Mouse (Mus musculus) layer of hippocampus, adult 8-10 months (tissue): ENCODE measurements around the gene Sarnp. TPM values are rescaled to one million over a fixed set of nuclear protein-coding genes. Genes with fewer than 3 reads are reported as not detected.

Source experiments
- DNase-seq, 2 experiments: peaks; one replicate each; pipeline ENCODE4 v3.0.0; 2022; ENCODE audit warnings: low spot score in 2 of 2
- total RNA-seq, 4 experiments: library from RNA; stranded (reverse); gene quantifications; 2 replicates each; pipeline ENCODE4 v1.2.4; 2022

Gene Sarnp
- total RNA-seq, 4 experiments from 2014 or later: 32.7 to 41.2 (median 35.1) TPM

DNA sequence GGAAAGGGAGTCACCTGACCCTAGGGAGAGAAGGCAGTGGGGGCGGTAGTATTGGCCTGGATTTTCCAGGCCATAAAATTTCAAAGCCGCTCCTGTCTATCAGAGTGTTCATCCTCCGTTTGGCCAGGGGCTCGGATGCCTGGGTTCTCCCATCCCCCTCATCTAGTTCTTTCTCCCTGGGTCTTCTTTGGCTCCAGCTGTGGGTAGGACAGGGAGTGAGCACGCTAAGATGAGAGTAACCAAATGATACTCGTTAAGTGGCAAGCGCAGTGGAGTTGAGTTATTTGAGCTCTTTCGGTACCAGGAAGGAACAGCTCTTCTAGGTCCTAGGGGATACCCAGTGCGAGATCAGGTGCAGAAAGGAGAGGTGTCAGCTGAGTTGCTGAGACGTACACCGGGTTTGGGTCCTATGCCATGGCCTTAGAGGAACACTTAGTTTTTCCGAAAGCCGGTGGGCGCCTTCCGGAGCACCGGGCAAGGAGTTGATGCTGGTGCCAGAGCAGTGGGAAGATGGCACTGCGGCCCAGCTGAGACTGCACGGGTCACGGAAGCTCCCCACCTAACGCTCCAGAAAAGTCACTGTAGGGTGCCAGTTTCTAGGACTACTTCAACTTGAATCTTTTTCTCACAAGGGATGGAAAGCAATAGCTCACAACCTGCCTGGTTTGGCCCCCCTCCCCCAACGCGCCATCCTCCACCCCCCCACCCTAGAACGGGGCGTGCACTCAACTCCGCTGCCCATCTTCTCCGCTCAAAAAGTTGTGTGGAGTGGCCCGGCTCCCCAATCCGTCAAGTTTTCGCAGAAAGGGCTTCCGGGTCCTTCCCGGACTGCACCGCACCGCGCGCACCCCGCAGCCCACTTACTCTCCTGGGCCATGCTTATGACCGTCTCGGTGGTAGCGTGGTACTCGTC is 73.5 kb downstream of the Sarnp start:
- DNase-seq: no peak

DNA sequence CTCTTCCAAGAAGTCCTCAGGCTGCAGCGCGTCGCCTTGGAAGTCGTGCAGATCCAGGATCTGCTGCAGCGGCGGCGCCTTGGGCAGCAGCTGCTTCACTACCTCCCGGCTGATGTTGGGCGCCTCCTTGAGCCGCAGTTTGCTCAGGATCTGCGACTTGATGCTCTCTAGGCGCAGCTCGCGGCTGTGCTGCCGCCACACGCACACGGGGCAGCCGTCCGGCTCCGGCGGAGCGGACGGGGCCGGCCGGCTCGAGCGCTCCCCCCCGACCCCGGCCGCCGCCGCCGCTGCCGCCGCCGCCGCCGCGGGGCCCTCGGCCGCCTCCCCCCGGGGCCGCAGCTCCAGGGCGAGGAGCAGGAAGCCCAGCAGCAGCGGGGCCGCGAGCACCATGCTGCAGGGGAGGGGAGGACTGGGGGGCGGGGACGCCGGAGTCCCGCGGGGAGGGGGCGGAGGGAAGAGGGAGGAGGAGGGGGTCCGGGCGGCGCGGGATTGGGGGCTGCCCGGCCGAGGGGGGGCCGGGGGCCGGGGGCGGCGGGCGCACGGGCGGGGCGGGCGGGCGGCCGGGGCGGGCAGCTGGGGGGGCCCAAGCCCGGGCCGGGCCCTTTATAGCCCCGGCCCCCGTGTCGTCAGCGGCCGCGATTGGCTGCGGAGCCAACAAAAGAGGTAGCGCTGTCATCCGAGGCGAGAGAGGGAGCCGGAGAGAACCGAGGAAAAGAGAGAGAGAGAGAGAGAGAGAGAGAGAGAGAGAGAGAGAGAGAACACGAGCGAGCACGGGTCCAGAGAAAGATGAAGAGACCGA is 74.4 kb downstream of the Sarnp start, which contains the start of gene Gdf11:
TSS of gene Gdf11 (minus strand) at position 423 of the 799 bp plus-strand sequence.
- DNase-seq: no peak

DNA sequence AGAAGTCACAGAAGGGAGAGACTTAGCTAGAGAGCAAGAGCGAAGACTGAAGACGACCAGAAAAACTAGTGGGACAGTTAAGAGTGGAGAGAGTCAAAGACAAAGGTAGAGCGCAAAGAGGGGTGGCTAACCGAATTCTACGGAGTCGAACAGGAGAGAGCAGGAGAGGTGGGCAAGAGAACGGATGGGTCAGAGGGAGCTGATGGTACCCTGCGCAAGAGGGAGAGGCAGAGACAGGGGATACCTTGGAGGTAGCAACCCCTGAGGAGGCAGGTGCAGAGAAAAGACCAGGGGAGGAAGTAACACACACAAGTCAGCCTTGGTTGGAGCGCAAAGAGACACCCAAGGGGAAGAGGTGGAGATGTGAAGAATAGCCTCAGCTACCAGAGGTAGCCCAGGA is 75.1 kb downstream of the Sarnp start:
- DNase-seq: no peak

DNA sequence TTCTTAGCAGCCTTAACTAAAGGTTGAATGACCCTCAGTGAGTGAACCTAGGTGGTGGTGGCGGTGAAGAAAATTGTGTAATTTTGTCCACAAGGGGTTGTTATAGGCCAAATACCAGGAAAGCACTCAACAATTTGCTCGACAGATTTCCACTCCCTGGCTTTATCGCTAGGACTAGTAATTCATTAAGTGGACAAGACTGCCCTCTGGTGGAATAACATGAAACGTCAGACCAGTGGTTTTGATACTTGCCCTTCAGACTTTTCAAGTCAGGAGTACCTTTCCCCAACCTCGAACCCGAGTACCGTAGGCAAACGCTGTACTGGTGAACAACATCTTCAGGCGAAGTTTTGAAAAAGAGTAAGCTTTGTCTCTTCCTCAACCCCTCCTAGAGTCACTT is 78.3 kb downstream of the Sarnp start:
- DNase-seq: peak; percentile 67 to 81

DNA sequence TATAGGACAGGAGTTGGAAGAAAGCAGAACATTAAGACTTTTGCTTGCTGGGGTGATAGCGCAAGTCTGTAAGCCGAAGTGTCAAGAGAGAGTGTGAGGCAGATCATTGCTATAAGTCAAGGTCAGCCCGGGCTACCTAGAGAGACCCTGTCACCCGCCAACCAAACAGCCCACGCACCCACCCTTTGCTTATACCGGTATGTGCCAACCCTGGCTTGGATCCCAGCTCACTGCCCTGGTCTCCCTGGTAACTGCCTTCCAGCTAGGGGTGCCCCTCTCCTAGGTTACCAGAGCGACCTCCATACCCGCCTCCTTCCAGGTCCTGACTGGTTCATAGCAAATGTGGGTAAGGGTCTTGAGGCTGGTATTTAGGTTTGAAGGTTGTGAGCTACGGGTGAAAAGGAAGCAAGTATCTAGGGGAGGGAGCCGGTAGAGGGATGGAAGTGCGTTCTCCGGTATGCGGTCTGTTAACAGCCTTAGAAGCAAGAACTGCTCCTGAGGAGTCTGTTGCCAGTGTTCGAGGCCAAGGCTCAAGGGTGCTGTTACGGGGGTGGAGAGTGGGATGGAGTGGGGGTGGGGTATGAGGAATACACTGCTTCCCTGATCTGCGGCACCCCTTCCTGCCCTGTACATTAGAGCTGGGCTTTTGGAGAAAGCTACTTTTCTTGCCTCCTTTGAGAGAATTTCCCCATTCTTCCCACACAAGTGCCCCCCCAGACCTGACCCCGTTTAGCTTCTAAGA is 79.0 kb downstream of the Sarnp start:
- peak; percentile 63 to 74 for DNase-seq

DNA sequence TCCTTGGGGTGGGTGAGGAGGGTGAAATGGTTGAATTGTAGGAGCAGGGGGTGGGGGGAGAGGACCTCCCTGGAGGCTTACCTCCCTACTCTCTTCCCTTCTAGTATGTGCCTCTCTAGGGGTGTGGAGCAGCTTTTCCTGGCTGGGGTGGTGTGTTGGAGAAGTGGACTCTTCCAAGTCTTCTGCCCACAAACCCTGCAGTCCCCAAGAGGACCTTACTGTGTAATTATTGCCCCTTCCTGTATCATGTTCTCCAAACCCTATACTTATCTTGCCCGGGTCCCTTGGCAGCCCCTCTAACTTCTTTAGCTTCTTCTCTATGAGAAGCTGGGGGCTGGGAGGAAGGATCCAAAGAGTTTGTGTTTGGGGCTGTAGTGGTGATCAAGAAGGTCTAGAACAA is 79.7 kb downstream of the Sarnp start:
- no peak for DNase-seq

DNA sequence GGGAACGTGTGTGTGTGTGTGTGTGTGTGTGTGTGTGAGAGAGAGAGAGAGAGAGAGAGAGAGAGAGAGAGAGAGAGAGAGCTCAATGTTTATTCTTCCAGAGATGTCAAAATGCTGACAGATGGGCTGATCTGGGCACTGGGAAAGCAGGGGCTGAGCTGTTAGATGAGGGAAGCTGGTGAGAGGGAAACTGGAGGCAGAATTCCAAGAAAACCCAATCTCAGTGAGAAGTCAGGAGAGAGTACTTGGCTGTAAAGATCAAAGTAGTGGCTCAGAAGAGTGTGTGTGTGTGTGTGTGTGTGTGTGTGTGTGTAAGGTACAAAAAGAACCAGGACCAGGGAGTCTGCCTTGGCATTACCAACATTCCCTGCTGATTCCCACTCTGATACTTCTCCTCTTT is 80.4 kb downstream of the Sarnp start:
- no peak for DNase-seq

DNA sequence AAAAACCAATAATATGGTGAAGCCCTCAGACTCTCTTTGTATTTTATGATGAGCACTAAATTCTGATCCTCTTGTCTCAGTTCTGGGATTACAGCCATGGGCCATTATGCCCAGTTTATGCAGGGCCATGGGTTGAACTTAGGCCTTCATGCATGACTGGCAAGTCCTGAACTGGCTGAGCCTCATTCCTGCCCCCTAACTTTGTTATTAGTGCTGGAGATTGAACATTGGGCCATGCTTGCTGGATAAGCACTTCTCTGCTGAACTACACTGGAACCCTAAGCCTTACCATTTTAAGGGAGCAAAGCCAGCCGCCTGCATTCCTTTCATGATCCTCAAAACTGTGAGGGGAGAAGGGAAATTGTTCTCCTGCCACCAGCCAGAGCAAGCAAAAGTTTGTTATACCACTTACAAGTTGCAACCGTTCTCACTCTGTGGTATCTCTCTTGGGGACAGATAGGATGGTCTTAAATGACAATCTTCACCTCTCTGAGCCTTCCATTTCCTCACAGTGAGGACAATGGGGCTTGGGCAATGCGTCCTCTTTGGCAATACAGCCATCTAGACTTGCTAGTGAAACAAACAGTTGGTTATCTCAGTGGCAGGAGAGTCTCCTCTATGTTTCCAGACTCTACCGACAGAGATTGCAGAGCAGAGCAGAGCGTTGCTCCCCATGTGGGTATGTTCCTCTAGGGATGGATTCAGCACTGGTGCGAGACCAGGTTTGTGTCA is 82.8 kb downstream of the Sarnp start:
- DNase-seq: no peak

DNA sequence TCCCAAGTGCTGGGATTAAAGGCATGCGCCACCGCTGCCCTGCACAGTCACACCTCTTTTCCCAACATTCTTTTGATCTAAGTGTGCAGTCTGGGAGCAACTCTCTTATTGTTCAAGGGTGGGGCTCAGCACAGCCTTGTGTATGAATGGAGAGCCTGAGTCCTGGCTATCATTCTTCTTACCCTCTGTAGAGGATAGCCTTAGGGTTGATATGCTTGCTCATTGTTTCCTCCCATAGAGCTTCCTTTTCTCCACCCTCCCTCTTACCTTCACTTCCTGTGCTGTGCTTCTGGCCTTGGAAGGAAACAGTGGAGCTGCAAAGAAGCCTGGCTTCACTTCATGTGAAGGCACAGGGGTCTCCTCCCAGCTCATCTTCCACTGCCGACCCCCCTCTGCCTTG is 83.6 kb downstream of the Sarnp start, which contains the start of gene Cd63:
TSS of gene Cd63 (plus strand) at position 292 of the 400 bp plus-strand sequence.
- DNase-seq: no peak

DNA sequence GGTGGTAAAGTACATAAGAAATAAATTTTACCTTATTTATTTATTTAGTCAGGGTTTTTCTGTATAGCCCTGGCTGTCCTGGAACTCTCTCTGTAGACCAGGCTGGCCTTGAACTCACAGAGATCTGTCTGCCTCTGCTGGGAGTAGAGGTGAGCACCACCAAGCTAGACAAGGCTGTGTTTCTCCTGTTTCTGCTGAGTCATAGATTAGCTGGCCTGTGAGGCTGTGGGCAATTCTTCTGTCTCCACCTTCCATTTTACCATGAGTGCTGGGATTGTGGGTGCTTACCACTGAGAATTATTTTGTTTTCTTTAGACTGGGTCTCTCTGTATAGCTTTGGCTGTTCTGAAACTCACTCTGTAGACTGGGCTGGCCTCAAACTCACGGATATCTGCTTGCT is 84.3 kb downstream of the Sarnp start:
- DNase-seq: no peak

DNA sequence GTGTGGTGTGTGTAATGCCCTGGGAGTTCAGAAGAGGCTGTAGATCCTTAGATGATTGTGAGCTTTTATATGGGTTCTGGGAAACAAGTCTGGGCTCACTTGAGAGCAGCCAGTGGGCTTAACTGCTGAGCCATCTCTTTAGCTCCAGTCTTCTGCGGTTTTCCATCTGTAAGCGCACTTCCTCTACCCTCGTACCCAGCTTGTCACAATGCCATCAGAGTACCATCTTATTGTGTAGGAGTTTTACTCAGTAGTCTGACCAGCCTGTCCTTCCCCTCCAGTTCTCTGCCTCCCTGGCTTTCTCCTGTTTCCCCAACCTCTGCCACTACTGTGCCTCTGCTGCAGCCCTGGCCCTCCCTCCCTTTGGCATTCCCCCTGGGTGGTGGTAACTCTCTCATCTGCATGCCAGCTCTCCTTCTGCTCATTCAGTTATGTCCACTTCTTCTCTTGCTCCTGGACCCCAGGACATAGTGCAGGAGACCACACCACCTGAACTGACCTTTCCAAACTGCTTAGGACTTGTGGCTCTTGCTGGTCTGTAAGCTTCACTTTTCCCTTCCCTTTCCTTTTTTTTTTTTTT is 85.4 kb downstream of the Sarnp start:
- no peak for DNase-seq

DNA sequence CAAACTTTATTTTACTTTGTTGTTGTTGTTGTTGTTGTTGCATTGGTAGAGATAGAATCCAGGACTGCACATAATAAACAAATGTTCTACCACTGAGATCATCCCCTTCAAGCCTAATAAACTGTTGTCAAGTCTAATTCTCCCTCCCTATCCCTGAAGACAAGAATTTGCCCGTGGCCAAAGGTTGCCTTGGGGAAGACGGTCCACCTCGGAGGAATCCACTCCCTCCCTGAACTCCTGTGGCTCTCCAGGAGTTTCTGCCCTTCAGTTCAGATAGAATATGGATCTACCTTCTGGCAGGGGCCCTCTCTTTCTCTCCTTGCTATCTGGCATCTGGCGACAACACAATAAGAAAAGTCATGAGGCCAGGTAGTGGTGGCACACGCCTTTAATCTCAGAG is 87.7 kb downstream of the Sarnp start:
- DNase-seq: no peak

DNA sequence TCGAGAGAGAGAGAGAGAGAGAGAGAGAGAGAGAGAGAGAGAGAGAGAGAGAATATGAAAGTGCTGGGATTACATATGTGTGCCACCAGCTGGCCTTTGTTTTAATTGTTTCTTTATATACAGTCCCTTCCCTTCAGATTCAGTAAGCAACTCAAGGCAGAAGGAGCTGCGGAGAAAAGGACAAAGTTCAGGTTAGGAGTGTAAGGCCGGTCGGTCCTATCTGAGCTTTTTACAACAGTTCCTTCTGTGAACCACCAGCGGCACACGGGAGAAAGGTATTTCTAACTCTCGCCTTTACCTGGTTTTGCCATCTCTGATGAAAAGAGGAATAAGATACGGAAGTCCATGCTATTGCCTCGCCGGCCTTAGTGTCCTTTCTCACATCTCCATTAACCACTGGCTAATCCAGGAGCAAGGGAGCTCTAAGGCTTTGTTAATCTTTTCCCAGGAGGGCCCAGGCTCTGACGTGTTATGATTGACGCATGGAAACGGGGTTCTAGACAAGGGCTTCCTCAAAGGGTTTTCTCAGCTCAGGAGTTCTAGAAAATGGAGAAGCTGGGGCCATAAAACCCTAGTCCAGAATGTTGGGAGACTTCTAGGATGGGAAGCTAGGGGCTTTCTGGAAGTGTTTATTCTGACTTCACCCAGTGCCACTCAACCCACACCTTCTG is 91.8 kb downstream of the Sarnp start:
- DNase-seq: no peak

DNA sequence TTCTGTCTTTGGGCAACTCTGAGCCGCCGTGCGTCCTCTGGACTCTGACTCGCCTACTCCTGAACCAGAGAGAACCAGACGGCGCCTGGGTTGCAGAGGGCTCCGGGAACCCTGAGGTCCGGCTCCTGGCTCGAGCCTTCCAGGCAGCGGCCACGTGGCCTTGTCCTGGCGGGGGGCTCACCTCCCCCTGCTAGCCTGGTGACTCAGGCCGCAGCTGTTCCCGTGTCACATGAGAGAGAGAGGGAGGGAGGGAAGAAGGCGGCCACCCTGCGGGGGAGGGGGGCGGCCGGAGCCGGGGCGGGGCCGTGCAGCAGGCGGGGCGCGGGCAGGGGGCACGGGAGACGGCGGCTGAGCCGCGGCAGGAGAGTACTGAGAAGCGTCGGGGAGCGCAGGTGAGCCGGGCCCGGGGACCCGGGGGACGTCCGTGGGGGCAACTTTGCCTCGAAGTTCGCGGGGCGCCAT is 92.5 kb downstream of the Sarnp start:
- DNase-seq: peak; percentile 68 to 77

DNA sequence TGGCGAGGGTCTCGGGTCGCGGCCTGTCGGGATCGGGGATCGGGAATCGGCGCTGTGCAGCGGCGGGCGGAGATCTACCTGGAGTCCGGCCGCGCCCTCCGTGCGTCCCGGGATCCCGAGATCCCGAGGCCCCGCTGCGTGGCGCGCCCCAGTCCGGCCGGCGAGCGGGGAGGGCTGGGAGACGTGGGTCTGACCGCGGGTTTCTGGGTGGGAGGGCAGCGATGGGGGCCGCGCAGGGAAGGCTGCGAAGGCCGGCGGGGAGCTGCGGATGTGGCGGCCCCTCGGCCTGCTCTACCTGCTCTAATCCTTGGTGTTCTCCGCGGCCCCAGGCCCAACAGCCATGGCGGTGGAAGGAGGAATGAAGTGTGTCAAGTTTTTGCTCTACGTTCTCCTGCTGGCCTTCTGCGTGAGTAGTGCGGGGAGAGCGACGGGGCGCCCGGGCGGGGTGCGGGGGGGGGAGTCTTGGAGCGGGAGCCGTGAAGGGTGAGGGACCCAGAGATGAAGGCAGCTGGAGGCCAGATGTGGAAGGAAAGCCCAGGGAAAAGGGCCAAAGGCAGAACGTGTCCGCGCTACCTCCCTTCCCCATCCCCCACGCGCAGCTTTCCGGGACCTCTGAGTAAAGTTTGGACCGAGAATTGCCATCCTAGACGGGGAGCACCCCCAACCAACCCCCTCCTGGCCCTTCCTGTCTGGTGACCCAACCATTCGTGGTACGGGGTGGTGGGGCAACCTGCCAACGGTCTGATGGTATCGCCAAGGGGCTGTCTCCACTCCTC is 93.1 kb downstream of the Sarnp start:
- peak in 1 of 2 experiments; percentile 55 for DNase-seq

DNA sequence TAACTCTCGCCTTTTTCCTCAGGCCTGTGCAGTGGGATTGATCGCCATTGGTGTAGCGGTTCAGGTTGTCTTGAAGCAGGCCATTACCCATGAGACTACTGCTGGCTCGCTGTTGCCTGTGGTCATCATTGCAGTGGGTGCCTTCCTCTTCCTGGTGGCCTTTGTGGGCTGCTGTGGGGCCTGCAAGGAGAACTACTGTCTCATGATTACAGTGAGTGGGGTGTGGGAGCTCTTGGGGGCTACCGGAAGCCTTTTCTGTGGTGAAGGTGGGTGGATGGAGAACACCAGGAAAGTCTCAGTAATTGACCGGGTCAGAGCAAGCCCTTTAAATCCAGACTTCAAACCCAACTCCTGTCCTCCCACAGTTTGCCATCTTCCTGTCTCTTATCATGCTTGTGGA is 94.3 kb downstream of the Sarnp start:
- no peak for DNase-seq

DNA sequence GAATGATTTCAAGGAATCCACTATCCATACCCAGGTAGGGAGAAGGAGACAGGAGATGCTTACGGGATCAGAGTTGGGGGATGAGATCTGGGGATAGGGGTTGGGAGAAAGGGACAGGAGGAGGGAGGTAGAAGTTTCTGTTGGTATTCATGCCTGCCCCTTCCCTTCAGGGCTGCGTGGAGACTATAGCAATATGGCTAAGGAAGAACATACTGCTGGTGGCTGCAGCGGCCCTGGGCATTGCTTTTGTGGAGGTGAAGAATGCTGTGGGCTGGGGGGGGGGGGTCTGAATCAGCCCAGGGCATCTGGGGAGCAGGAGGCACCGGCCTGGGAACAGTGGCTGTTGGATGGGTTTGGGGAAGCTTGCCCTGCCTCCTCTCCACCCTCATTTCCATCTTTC is 95.1 kb downstream of the Sarnp start:
- no peak for DNase-seq

DNA sequence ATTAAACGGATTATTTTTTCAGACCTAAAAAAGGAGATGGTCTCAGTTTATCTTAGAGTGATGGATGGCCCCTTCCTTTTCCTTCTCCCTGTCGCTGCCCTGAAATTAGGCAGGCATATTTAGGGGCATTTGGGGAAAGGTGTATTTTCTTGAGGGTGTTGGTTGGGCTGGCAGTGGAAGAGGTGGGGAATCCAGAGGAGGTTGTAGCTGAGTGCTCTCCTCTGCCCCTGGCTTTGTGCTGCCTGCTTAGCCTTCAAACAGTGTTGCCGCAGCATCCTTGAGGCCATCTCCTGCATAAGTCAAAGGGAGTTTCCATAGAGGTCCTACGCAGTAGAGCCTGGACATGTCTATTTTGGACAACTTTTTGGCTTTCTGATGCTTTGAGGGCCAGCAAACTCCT is 95.7 kb downstream of the Sarnp start:
- no peak for DNase-seq

DNA sequence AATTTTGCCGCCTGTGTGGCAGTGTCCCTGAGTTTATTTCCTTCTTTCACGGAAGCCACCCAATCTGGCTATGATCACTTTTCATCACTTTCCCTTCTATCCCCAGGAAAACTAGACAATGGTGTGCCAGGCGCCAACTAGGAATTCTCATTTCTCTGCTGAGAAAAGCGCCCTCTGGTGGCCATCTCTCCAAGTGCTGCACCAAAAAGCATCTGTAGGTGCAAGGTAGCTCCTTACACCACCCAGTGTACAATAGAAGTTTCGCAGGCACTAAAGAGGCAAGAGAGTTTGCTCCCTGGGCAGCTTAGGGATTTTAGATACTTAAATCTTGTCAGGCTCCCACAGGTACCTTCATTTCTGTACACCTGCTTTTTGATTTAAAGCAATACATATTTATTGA is 96.1 kb downstream of the Sarnp start:
- peak; percentile 78 to 94 for DNase-seq
